Mouse (Mus musculus) adrenal gland, adult 8-10 months (tissue): Measurements from ENCODE around the gene Sphk1. TPM values are rescaled to one million over a fixed set of nuclear protein-coding genes. Genes with fewer than 3 reads are reported as not detected.

Experiments used
- DNase-seq: peaks from one replicate; pipeline ENCODE4 v3.0.0; 2022
- total RNA-seq, 4 experiments: library from RNA; stranded (reverse); gene quantifications; 2 replicates each; pipeline ENCODE4 v1.2.4; 2022

Sphk1 gene
- total RNA-seq, 4 experiments from 2014 or later: 3.0 to 4.7 (median 3.5) TPM

DNA sequence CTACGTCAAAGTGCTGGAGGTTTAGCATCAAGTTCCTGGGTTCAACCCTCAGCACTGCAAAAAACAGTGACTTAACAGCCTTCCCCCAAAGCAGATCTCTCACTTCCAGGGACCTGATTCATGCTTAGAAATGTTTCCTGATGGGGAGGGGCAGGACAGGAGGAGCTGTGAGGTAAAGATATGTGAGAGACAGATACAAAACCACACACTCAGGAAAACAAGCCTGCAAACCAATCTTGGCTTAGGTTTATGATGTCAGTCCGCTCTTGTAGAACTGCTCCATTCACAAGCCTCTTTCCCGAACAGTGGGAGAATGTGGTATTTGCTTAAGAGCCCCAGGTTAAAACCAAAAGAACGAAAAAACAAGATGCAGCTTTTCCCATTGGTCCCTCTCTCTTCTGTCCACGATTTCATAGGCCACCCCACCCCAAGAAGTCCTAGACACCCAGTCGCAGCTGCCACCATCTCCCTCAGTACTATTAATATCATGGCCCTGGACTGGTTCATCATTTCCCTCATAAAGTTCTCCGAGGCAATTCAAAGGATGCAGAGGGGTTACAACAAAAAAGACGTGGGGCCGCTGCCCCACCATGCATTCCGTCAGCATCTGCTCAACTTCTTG, 49.4 kb downstream of the Sphk1 start:
- DNase-seq: no peak

- DNase-seq: peak; percentile 45
Measured at GRCm38 (mm10) chr11:116580711-116581375, 50.1 kb downstream of the Sphk1 start.

DNA sequence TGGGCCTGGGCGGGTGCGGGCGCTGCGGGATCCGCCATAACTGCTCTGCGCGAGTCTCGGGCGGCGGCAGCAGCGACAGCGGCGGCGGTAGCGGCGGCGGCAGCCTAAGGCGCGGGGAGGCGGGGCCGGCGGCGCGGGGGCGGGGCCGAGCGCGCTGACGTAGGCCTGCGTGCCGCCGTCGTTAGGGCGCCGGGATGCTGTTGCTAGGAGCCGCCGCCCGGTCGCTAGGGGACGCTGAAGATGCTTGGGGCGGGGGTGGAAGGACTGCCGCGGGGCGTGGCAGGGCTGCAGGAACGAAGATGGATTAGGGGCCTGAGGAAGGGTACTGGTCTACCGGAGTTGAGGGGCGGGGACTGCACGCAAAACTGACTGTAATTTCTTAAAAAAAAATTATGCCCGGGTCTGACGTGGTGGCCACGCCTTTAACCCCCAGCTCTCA, 50.7 kb downstream of the Sphk1 start, which contains the start of gene Ube2o:
Gene Ube2o, minus strand, starts transcription at position 72 of the 439 bp plus-strand sequence.
- peak; percentile 72 for DNase-seq

GRCm38 (mm10) chr11:116585682-116586081, 55.0 kb downstream of the Sphk1 start:
- no peak for DNase-seq

Other genes with a start within 250 kb of the Sphk1 start
- under 1 TPM in 3 of 4 experiments, not detected in 1; 0.12 to 0.28 (median 0.13) TPM for gene Galr2, start 250.0 kb upstream of the Sphk1 start, total RNA-seq
- 10 to 100 TPM; 61.0 to 83.9 (median 72.6) TPM for gene Exoc7, start 223.7 kb upstream of the Sphk1 start, total RNA-seq
- under 1 TPM in 2 of 4 experiments, not detected in 2; 0.09 to 0.21 TPM for gene Foxj1, start 195.5 kb upstream of the Sphk1 start, total RNA-seq
- 10 to 100 TPM in 2 of 4 experiments, 1 to 10 TPM in 2; 4.8 to 16.9 (median 9.3) TPM for gene Rnf157, start 117.9 kb upstream of the Sphk1 start, total RNA-seq
- 10 to 100 TPM; 26.1 to 36.2 (median 29.8) TPM for gene Ubald2, start 96.8 kb upstream of the Sphk1 start, total RNA-seq
- gene Qrich2, start 64.7 kb upstream of the Sphk1 start, total RNA-seq: under 1 TPM in 1 of 4 experiments, not detected in 3; 0.11 TPM
- 100 to 1,000 TPM; 104 to 122 (median 111) TPM for gene Prpsap1, start 36.7 kb upstream of the Sphk1 start, total RNA-seq
- 10 to 100 TPM; 26.5 to 38.4 (median 33.9) TPM for gene Ube2o, start 50.5 kb downstream of the Sphk1 start, total RNA-seq
- not detected for gene Aanat, start 55.5 kb downstream of the Sphk1 start, total RNA-seq
- 10 to 100 TPM; 13.3 to 20.5 (median 15.0) TPM for gene Rhbdf2, start 96.1 kb downstream of the Sphk1 start, total RNA-seq
- gene Prcd, start 122.6 kb downstream of the Sphk1 start, total RNA-seq: 10 to 100 TPM; 16.6 to 27.2 (median 22.8) TPM
- 10 to 100 TPM; 33.4 to 64.8 (median 48.2) TPM for gene Cygb, start 123.4 kb downstream of the Sphk1 start, total RNA-seq
- under 1 TPM in 3 of 4 experiments, not detected in 1; 0.17 to 0.99 (median 0.19) TPM for gene St6galnac1, start 244.6 kb downstream of the Sphk1 start, total RNA-seq